Mouse (Mus musculus) midbrain, embryonic 13.5 days (tissue): Measurements from ENCODE around the gene Vangl2. TPM values are rescaled to one million over a fixed set of nuclear protein-coding genes. Genes with fewer than 3 reads are reported as not detected.

Experiments
- ATAC-seq: fragments of 200-750 bp; cut with Nextera tagmentation; 2 replicates; pipeline ENCODE4 v1.8.0; 2017; ENCODE audit warnings: mild to moderate bottlenecking, moderate TSS enrichment, moderate library complexity
- H3K27ac ChIP-seq: fragments of 300-500 bp; sonication (generic); 2 replicates; pipeline ENCODE4 v1.5.1; 2015; ENCODE audit warnings: inconsistent platforms, mild to moderate bottlenecking, moderate library complexity
- H3K27me3 ChIP-seq: fragments of 300-500 bp; sonication (generic); 2 replicates; pipeline ENCODE4 v1.6.1; 2015; ENCODE audit warnings: mild to moderate bottlenecking, inconsistent platforms
- H3K36me3 ChIP-seq: fragments of 300-500 bp; sonication (generic); 2 replicates; pipeline ENCODE4 v1.6.1; 2015; ENCODE audit warnings: mild to moderate bottlenecking, inconsistent platforms
- H3K4me1 ChIP-seq: fragments of 300-500 bp; sonication (generic); replicated peaks from 2 replicates; pipeline ENCODE4 v1.6.1; 2015; ENCODE audit warnings: inconsistent platforms
- H3K4me2 ChIP-seq: fragments of 300-500 bp; sonication (generic); replicated peaks from 2 replicates; pipeline ENCODE4 v1.6.1; 2015; ENCODE audit warnings: moderate library complexity, mild to moderate bottlenecking, inconsistent platforms
- H3K4me3 ChIP-seq: fragments of 300-500 bp; sonication (generic); replicated peaks from 2 replicates; pipeline ENCODE4 v1.5.1; 2015; ENCODE audit warnings: mild to moderate bottlenecking, inconsistent platforms
- H3K9ac ChIP-seq: fragments of 300-500 bp; sonication (generic); replicated peaks from 2 replicates; pipeline ENCODE4 v1.6.1; 2015; ENCODE audit warnings: mild to moderate bottlenecking, inconsistent platforms
- H3K9me3 ChIP-seq: fragments of 300-500 bp; sonication (generic); 2 replicates; pipeline ENCODE4 v1.6.1; 2016; ENCODE audit warnings: mild to moderate bottlenecking, inconsistent platforms
- WGBS: fragments of 180-500 bp; shearing (Covaris S2); methylation state at CpG from one replicate; pipeline ENCODE4 v1.1.7; 2015; 5-methylcytosine and 5-hydroxymethylcytosine counted together
- polyA plus RNA-seq: library from polyadenylated mRNA; unstranded; fragments of >200 nt; fragmentation: Nextera tagmentation; extraction: Ambion mirVana; gene quantifications from 2 replicates; pipeline ENCODE4 v1.2.1, GENCODE M21; 2015

Gene Vangl2
- polyA plus RNA-seq, 1 experiment from 2014 or later = 57.1 TPM

- no peaks in the 10 kb centered on the region for H3K27me3 ChIP-seq
- H3K9me3 ChIP-seq = no peaks in the 10 kb centered on the region
- H3K9ac ChIP-seq = no peak overlapping the region
- ATAC-seq = no peak
- no peak overlapping the region for H3K27ac ChIP-seq
- peaks cover 7% of the 10 kb centered on the region for H3K36me3 ChIP-seq
- no peak overlapping the region for H3K4me3 ChIP-seq
- 90% methylated on average over 11 of the region's 11 CpGs for WGBS
- no peaks in the 10 kb centered on the region for H3K4me1 ChIP-seq
- no peak overlapping the region for H3K4me2 ChIP-seq
These were observed 33.1 kb downstream of the Vangl2 start for GRCm38 (mm10) chr1:171994918-171995715.

- Histone ChIP-seq H3K27me3 (no peaks in the 10 kb centered on the region), H3K27ac (no peak overlapping the region), H3K9me3 (no peaks in the 10 kb centered on the region), H3K4me1 (no peaks in the 10 kb centered on the region), H3K4me3 (no peak overlapping the region), H3K9ac (no peak overlapping the region), H3K4me2 (no peak overlapping the region), H3K36me3 (peaks cover 5% of the 10 kb centered on the region)
- no peak for ATAC-seq
- 94% methylated on average over 2 of the region's 2 CpGs for WGBS
These were observed 33.7 kb downstream of the Vangl2 start for GRCm38 (mm10) chr1:171994501-171994900.

- WGBS = 91% methylated on average over 4 of the region's 4 CpGs
- H3K4me3 ChIP-seq = no peak overlapping the region
- no peaks in the 10 kb centered on the region for H3K27me3 ChIP-seq
- H3K9me3 ChIP-seq = peaks cover 3% of the 10 kb centered on the region; the same call in 1 of the 2 replicates
- no peak overlapping the region for H3K4me2 ChIP-seq
- no peak for ATAC-seq
- no peaks in the 10 kb centered on the region for H3K4me1 ChIP-seq
- no peaks in the 10 kb centered on the region for H3K36me3 ChIP-seq
- H3K27ac ChIP-seq = no peak overlapping the region
- no peak overlapping the region for H3K9ac ChIP-seq
These were observed 35.2 kb downstream of the Vangl2 start for GRCm38 (mm10) chr1:171992901-171993530.

- 84% methylated on average over 2 of the region's 2 CpGs for WGBS
- H3K27me3 ChIP-seq = no peaks in the 10 kb centered on the region
- H3K4me1 ChIP-seq = no peaks in the 10 kb centered on the region
- ATAC-seq = no peak
- peaks cover 3% of the 10 kb centered on the region; the same call in 1 of the 2 replicates for H3K9me3 ChIP-seq
- no peaks in the 10 kb centered on the region for H3K36me3 ChIP-seq
- no peak overlapping the region for H3K27ac ChIP-seq
- H3K4me2 ChIP-seq = no peak overlapping the region
- H3K4me3 ChIP-seq = no peak overlapping the region
- no peak overlapping the region for H3K9ac ChIP-seq
These were observed 36.4 kb downstream of the Vangl2 start for GRCm38 (mm10) chr1:171991883-171992282.

- H3K27me3 ChIP-seq = no peaks in the 10 kb centered on the region
- H3K4me3 ChIP-seq = no peak overlapping the region
- H3K4me2 ChIP-seq = no peak overlapping the region
- WGBS = 95% methylated on average over 1 of the region's 1 CpGs
- ATAC-seq = no peak
- H3K36me3 ChIP-seq = no peaks in the 10 kb centered on the region
- H3K9ac ChIP-seq = no peak overlapping the region
- H3K27ac ChIP-seq = no peak overlapping the region
- peaks cover 3% of the 10 kb centered on the region; the same call in 1 of the 2 replicates for H3K9me3 ChIP-seq
- no peaks in the 10 kb centered on the region for H3K4me1 ChIP-seq
These were observed 44.1 kb downstream of the Vangl2 start for GRCm38 (mm10) chr1:171984121-171984520.

- Histone ChIP-seq H3K4me1 (no peaks in the 10 kb centered on the region), H3K36me3 (no peaks in the 10 kb centered on the region), H3K4me2 (no peak overlapping the region), H3K9me3 (peaks cover 3% of the 10 kb centered on the region; the same call in 1 of the 2 replicates), H3K4me3 (no peak overlapping the region), H3K27me3 (no peaks in the 10 kb centered on the region), H3K27ac (no peak overlapping the region), H3K9ac (no peak overlapping the region)
- 76% methylated on average over 3 of the region's 3 CpGs for WGBS
- no peak for ATAC-seq
These were observed 44.8 kb downstream of the Vangl2 start for GRCm38 (mm10) chr1:171983372-171984001.

GRCm38 (mm10) chr1:171982740-171983139 lies 45.5 kb downstream of the Vangl2 start:
- Histone ChIP-seq H3K9me3 (no peaks in the 10 kb centered on the region), H3K27ac (no peak overlapping the region), H3K4me3 (no peak overlapping the region), H3K4me2 (no peak overlapping the region), H3K27me3 (no peaks in the 10 kb centered on the region), H3K9ac (no peak overlapping the region), H3K4me1 (no peaks in the 10 kb centered on the region), H3K36me3 (no peaks in the 10 kb centered on the region)
- no peak for ATAC-seq
- WGBS = 81% methylated on average over 4 of the region's 4 CpGs

GRCm38 (mm10) chr1:171982170-171982569 lies 46.1 kb downstream of the Vangl2 start:
- no peaks in the 10 kb centered on the region for H3K36me3 ChIP-seq
- H3K4me3 ChIP-seq = no peak overlapping the region
- no peak overlapping the region for H3K9ac ChIP-seq
- no peak overlapping the region for H3K4me2 ChIP-seq
- H3K27ac ChIP-seq = no peak overlapping the region
- H3K9me3 ChIP-seq = no peaks in the 10 kb centered on the region
- no peaks in the 10 kb centered on the region for H3K27me3 ChIP-seq
- WGBS = 62% methylated on average over 5 of the region's 5 CpGs
- ATAC-seq = no peak
- no peaks in the 10 kb centered on the region for H3K4me1 ChIP-seq

GRCm38 (mm10) chr1:171979969-171980730 lies 48.1 kb downstream of the Vangl2 start:
- Histone ChIP-seq H3K9me3 (no peaks in the 10 kb centered on the region), H3K4me3 (no peak overlapping the region), H3K36me3 (no peaks in the 10 kb centered on the region), H3K4me1 (no peaks in the 10 kb centered on the region), H3K9ac (no peak overlapping the region), H3K27ac (no peak overlapping the region), H3K27me3 (no peaks in the 10 kb centered on the region), H3K4me2 (no peak overlapping the region)
- WGBS = 36% methylated on average over 13 of the region's 13 CpGs
- ATAC-seq = peak; percentile 84

- WGBS = 98% methylated on average over 2 of the region's 2 CpGs
- Histone ChIP-seq H3K27me3 (no peaks in the 10 kb centered on the region), H3K9me3 (no peaks in the 10 kb centered on the region), H3K4me3 (no peak overlapping the region), H3K4me2 (no peak overlapping the region), H3K9ac (no peak overlapping the region), H3K4me1 (no peaks in the 10 kb centered on the region), H3K27ac (no peak overlapping the region), H3K36me3 (no peaks in the 10 kb centered on the region)
- no peak for ATAC-seq
These were observed 50.4 kb downstream of the Vangl2 start for GRCm38 (mm10) chr1:171977891-171978290.

GRCm38 (mm10) chr1:171976826-171977539 lies 51.3 kb downstream of the Vangl2 start:
- no peaks in the 10 kb centered on the region for H3K36me3 ChIP-seq
- H3K4me3 ChIP-seq = no peak overlapping the region
- H3K9me3 ChIP-seq = no peaks in the 10 kb centered on the region
- H3K27me3 ChIP-seq = no peaks in the 10 kb centered on the region
- H3K4me1 ChIP-seq = no peaks in the 10 kb centered on the region
- H3K9ac ChIP-seq = no peak overlapping the region
- no peak overlapping the region for H3K27ac ChIP-seq
- no peak for ATAC-seq
- 95% methylated on average over 14 of the region's 14 CpGs for WGBS
- H3K4me2 ChIP-seq = no peak overlapping the region
